Mouse (Mus musculus) heart, adult 8-10 months (tissue): ENCODE measurements around the gene Gm13278. TPM values are rescaled to one million over a fixed set of nuclear protein-coding genes. Genes with fewer than 3 reads are reported as not detected.
"Not testable (repeated sequence)": the region's sequence is repeated elsewhere in the genome, so short reads cannot be mapped to it uniquely, and the experiment has no call there.

Source experiments
- DNase-seq: peaks from one replicate; pipeline ENCODE4 v3.0.0; 2022; ENCODE audit warnings: low spot score
- total RNA-seq, 4 experiments: library from RNA; stranded (reverse); gene quantifications; 2 replicates each; pipeline ENCODE4 v1.2.4; 2022

The Gm13278 gene
- not detected for total RNA-seq

- DNase-seq: not testable (repeated sequence)
These were observed at the start of gene Gm13278 for GRCm38 (mm10) chr4:88791250-88791649. TSS of gene Gm13278 (plus strand) at chr4:88791550.

- DNase-seq: no peak
These were observed 48.5 kb upstream of the Gm13278 start for GRCm38 (mm10) chr4:88742771-88743371.

GRCm38 (mm10) chr4:88744207-88744606 lies 47.1 kb upstream of the Gm13278 start:
- DNase-seq: no peak

- DNase-seq: no peak
These were observed 41.4 kb upstream of the Gm13278 start for GRCm38 (mm10) chr4:88749926-88750325.

- DNase-seq: peak; percentile 66
These were observed 36.5 kb upstream of the Gm13278 start, which contains the start of gene Gm13271 for GRCm38 (mm10) chr4:88754818-88755340. TSS of gene Gm13271 (plus strand) at chr4:88754868.

- not testable (repeated sequence) for DNase-seq
These were observed 34.5 kb upstream of the Gm13278 start for GRCm38 (mm10) chr4:88756581-88757513.

- DNase-seq: peak; percentile 90
These were observed 33.7 kb upstream of the Gm13278 start for GRCm38 (mm10) chr4:88757628-88758031.

GRCm38 (mm10) chr4:88758751-88759150 lies 32.6 kb upstream of the Gm13278 start:
- DNase-seq: not testable (repeated sequence)

- peak; percentile 36 for DNase-seq
These were observed 31.6 kb upstream of the Gm13278 start, which contains the start of gene Gm13283 for GRCm38 (mm10) chr4:88759610-88760268. TSS of gene Gm13283 (plus strand) at chr4:88760119.

GRCm38 (mm10) chr4:88760431-88760830 lies 30.9 kb upstream of the Gm13278 start:
- DNase-seq: peak; percentile 82

- peak; percentile 53 for DNase-seq
These were observed 29.6 kb upstream of the Gm13278 start for GRCm38 (mm10) chr4:88761776-88762175.

GRCm38 (mm10) chr4:88762341-88762740 lies 29.0 kb upstream of the Gm13278 start:
- DNase-seq: not testable (repeated sequence)

- peak; percentile 67 for DNase-seq
These were observed 27.8 kb upstream of the Gm13278 start for GRCm38 (mm10) chr4:88763384-88764018.

GRCm38 (mm10) chr4:88773534-88773933 lies 17.8 kb upstream of the Gm13278 start, which contains the start of gene Gm13290:
TSS of gene Gm13290 (plus strand) at chr4:88773834.
- DNase-seq: not testable (repeated sequence)

GRCm38 (mm10) chr4:88776622-88777021 lies 14.7 kb upstream of the Gm13278 start, which contains the start of gene Gm13289:
TSS of gene Gm13289 (plus strand) at chr4:88776922.
- DNase-seq: not testable (repeated sequence)

- DNase-seq: not testable (repeated sequence)
These were observed 11.8 kb upstream of the Gm13278 start, which contains the start of gene Gm13272 for GRCm38 (mm10) chr4:88779550-88779949. TSS of gene Gm13272 (plus strand) at chr4:88779850.

- DNase-seq: not testable (repeated sequence)
These were observed 11.0 kb upstream of the Gm13278 start for GRCm38 (mm10) chr4:88780320-88780719.

- not testable (repeated sequence) for DNase-seq
These were observed 9.5 kb upstream of the Gm13278 start, which contains the start of gene Ifnz for GRCm38 (mm10) chr4:88781831-88782230. TSS of gene Ifnz (plus strand) at chr4:88782131.

GRCm38 (mm10) chr4:88782335-88782734 lies 9.0 kb upstream of the Gm13278 start:
- DNase-seq: not testable (repeated sequence)

- not testable (repeated sequence) for DNase-seq
These were observed 5.9 kb upstream of the Gm13278 start, which contains the start of gene Gm13276 for GRCm38 (mm10) chr4:88785409-88785808. TSS of gene Gm13276 (plus strand) at chr4:88785709.

GRCm38 (mm10) chr4:88788402-88788801 lies 2.9 kb upstream of the Gm13278 start, which contains the start of gene Gm13277:
TSS of gene Gm13277 (plus strand) at chr4:88788632.
- DNase-seq: peak; percentile 68
